14 mouse cellular contexts compared by ENCODE assay signal in genomic region chr10:130004104-130004503, GRCm38 (mm10). TPM values are rescaled to one million over a fixed set of nuclear protein-coding genes. Genes with fewer than 3 reads are reported as not detected.
"Had no signal": no experiment of that assay in that cellular context is flagged by ENCODE, and none has a peak within 500 bp of the region (broad histone marks: within the 10 kb centered on the region; RNA-seq: fewer than 3 reads in every experiment).

No protein-coding gene starts in this region.

RNA-seq across cellular contexts. Expression of gene Olfr820, which starts 8.3 kb away (rescaled TPM):
- polyA plus RNA-seq: neural tube, embryonic 13.5 days; neural tube, embryonic 14.5 days; neural tube, embryonic 15.5 days; small intestine, adult 2 months; spleen, adult 2 months; stomach, embryonic 14.5 days; stomach, embryonic 15.5 days; stomach, embryonic 16.5 days; stomach, postnatal 0 days; testis, adult 2 months; thymus, adult 2 months; thymus, postnatal 0 days; urinary bladder, adult 2 months had no signal

RNA-seq across cellular contexts. Expression of gene Gm10310, which starts 19.2 kb away (rescaled TPM):
- total RNA-seq: neutrophil, adult 5-6 weeks had no signal
- polyA plus RNA-seq: neural tube, embryonic 13.5 days; neural tube, embryonic 14.5 days; neural tube, embryonic 15.5 days; small intestine, adult 2 months; spleen, adult 2 months; stomach, embryonic 14.5 days; stomach, embryonic 15.5 days; stomach, embryonic 16.5 days; stomach, postnatal 0 days; testis, adult 2 months; thymus, adult 2 months; thymus, postnatal 0 days; urinary bladder, adult 2 months had no signal

RNA-seq across cellular contexts. Expression of gene Olfr821, which starts 26.0 kb away (rescaled TPM):
- total RNA-seq: neutrophil, adult 5-6 weeks had no signal
- polyA plus RNA-seq: neural tube, embryonic 13.5 days; neural tube, embryonic 14.5 days; neural tube, embryonic 15.5 days; small intestine, adult 2 months; spleen, adult 2 months; stomach, embryonic 14.5 days; stomach, embryonic 15.5 days; stomach, embryonic 16.5 days; stomach, postnatal 0 days; testis, adult 2 months; thymus, adult 2 months; thymus, postnatal 0 days; urinary bladder, adult 2 months had no signal

RNA-seq across cellular contexts. Expression of gene Olfr247, which starts 28.2 kb away (rescaled TPM):
- total RNA-seq: neutrophil, adult 5-6 weeks had no signal
- polyA plus RNA-seq: neural tube, embryonic 13.5 days; neural tube, embryonic 14.5 days; neural tube, embryonic 15.5 days; small intestine, adult 2 months; spleen, adult 2 months; stomach, embryonic 14.5 days; stomach, embryonic 15.5 days; stomach, embryonic 16.5 days; stomach, postnatal 0 days; testis, adult 2 months; thymus, adult 2 months; thymus, postnatal 0 days; urinary bladder, adult 2 months had no signal

RNA-seq across cellular contexts. Expression of gene Olfr819, which starts 37.0 kb away (rescaled TPM):
- total RNA-seq: neutrophil, adult 5-6 weeks had no signal
- polyA plus RNA-seq: neural tube, embryonic 13.5 days; neural tube, embryonic 14.5 days; neural tube, embryonic 15.5 days; small intestine, adult 2 months; spleen, adult 2 months; stomach, embryonic 14.5 days; stomach, embryonic 15.5 days; stomach, embryonic 16.5 days; stomach, postnatal 0 days; testis, adult 2 months; thymus, adult 2 months; thymus, postnatal 0 days; urinary bladder, adult 2 months had no signal
